Mouse (Mus musculus) forebrain, embryonic 13.5 days (tissue): ENCODE measurements at regions not wholly inside any gene's neighbourhood (a gene's known extent, or its start where the extent isn't known, plus 50 kb on each side); places are given as distances from the start of the nearest gene placed in this dataset.
A peak's percentile ranks its signal among the peaks of the same experiment; 100 is the strongest.

Source experiments
- ATAC-seq: fragments of 200-750 bp; cut with Nextera tagmentation; 2 replicates; pipeline ENCODE4 v1.8.0; 2017
- H3K27ac ChIP-seq: fragments of 300-500 bp; sonication (generic); 2 replicates; pipeline ENCODE4 v1.5.1; 2015; ENCODE audit warnings: inconsistent platforms, mild to moderate bottlenecking, moderate library complexity
- H3K27me3 ChIP-seq: fragments of 300-500 bp; sonication (generic); 2 replicates; pipeline ENCODE4 v1.6.1; 2015; ENCODE audit warnings: mild to moderate bottlenecking, inconsistent platforms
- H3K36me3 ChIP-seq: fragments of 300-500 bp; sonication (generic); 2 replicates; pipeline ENCODE4 v1.6.1; 2015; ENCODE audit warnings: mild to moderate bottlenecking, inconsistent platforms; ENCODE audit not compliant: poor library complexity, severe bottlenecking
- H3K4me1 ChIP-seq: fragments of 300-500 bp; sonication (generic); 2 replicates; pipeline ENCODE4 v1.6.1; 2015; ENCODE audit warnings: inconsistent platforms
- H3K4me2 ChIP-seq: fragments of 300-500 bp; sonication (generic); 2 replicates; pipeline ENCODE4 v1.6.1; 2015; ENCODE audit warnings: inconsistent platforms, mild to moderate bottlenecking, moderate library complexity
- H3K4me3 ChIP-seq: fragments of 300-500 bp; sonication (generic); 2 replicates; pipeline ENCODE4 v1.5.1; 2015; ENCODE audit warnings: mild to moderate bottlenecking, inconsistent platforms
- H3K9ac ChIP-seq: fragments of 300-500 bp; sonication (generic); 2 replicates; pipeline ENCODE4 v1.6.1; 2015; ENCODE audit warnings: mild to moderate bottlenecking, inconsistent platforms
- H3K9me3 ChIP-seq: fragments of 300-500 bp; sonication (generic); replicated peaks from 2 replicates; pipeline ENCODE4 v1.6.1; 2016; ENCODE audit warnings: inconsistent platforms
- WGBS: fragments of 180-500 bp; shearing (Covaris S2); methylation state at CpG from one replicate; pipeline ENCODE4 v1.1.7; 2015; 5-methylcytosine and 5-hydroxymethylcytosine counted together

DNA sequence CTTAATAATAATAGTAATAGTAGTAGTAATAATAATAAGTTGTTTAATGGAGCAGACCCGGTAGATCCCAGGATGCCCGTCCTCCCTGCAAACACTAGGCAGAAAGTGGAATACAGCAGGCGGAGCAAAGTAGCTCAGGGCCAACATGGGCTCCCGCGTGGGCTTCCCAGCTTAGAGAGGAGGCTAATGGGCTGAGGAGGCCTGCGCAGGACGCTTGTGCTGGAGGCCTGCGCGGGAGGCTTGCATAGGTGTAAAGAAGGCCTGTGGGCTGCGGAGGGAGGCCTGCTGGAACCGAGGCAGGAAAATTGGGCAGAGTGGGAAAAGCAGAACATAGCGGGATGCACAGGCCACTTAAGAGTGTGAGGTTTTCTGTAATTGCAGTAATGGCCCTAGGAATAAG, 365.4 kb downstream of the Etnk1 start:
- no peak overlapping the region for H3K9ac ChIP-seq
- peaks cover 3% of the 10 kb centered on the region; the same call in 1 of the 2 replicates for H3K9me3 ChIP-seq
- WGBS: 93% methylated on average over 12 of the region's 12 CpGs
- H3K27ac ChIP-seq: no peak overlapping the region
- H3K4me2 ChIP-seq: no peak overlapping the region
- peaks cover 3% of the 10 kb centered on the region; the same call in 1 of the 2 replicates for H3K27me3 ChIP-seq
- ATAC-seq: no peak
- peaks cover 15% of the 10 kb centered on the region for H3K4me1 ChIP-seq
- no peaks in the 10 kb centered on the region for H3K36me3 ChIP-seq
- H3K4me3 ChIP-seq: no peak overlapping the region

DNA sequence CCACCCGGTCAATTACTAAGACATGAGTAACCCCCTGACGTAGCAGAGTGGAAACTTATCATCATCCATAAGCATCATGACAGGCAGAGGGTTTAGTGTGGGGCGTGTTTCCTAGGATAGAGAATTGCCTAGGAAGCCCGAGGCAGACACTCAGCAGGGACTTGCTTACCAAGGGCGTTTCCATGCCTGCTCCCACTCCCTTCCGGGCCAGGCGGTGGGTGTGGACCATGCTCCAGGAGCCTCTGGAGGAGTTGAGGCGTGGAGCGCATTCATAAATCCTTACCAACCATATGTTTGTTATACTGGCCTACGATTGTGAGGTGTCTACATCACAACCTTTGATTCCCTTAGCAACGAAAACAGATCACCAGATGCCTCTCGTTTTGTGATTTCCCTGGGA, 368.2 kb downstream of the Etnk1 start:
- Histone ChIP-seq H3K9ac (no peak overlapping the region), H3K36me3 (no peaks in the 10 kb centered on the region), H3K4me1 (peaks cover 14% of the 10 kb centered on the region), H3K27me3 (peaks cover 3% of the 10 kb centered on the region; the same call in 1 of the 2 replicates), H3K27ac (no peak overlapping the region), H3K4me2 (no peak overlapping the region), H3K4me3 (no peak overlapping the region), H3K9me3 (no peaks in the 10 kb centered on the region)
- ATAC-seq: no peak
- 90% methylated on average over 12 of the region's 12 CpGs for WGBS

DNA sequence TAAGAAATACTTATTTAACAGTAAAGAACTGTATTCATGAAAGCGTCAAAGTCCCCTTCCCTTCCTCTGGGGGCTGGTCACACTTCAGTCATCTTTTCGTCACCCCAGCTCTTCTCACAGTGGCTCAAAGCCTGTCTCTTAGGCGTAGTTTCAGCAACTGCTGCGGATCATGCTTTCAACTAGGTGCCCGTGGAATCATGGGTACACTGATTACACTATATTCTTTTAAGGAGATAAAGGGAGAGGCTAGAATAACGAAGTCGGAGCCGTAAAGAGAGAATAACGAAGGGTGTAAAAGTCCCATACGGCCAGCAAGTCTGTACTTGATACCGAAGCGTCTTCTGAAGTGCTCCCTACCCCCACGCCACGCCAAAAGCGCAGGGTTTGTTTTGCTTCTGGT, 368.7 kb downstream of the Etnk1 start:
- ATAC-seq: no peak
- peaks cover 3% of the 10 kb centered on the region; the same call in 1 of the 2 replicates for H3K27me3 ChIP-seq
- WGBS: 63% methylated on average over 15 of the region's 15 CpGs
- no peaks in the 10 kb centered on the region for H3K9me3 ChIP-seq
- no peaks in the 10 kb centered on the region for H3K36me3 ChIP-seq
- no peak overlapping the region for H3K27ac ChIP-seq
- no peak overlapping the region for H3K9ac ChIP-seq
- peaks cover 9% of the 10 kb centered on the region for H3K4me1 ChIP-seq
- no peak overlapping the region for H3K4me3 ChIP-seq
- 0 out of 2 replicates have a peak overlapping the region, but pooled peaks have one; percentile 3 for H3K4me2 ChIP-seq

DNA sequence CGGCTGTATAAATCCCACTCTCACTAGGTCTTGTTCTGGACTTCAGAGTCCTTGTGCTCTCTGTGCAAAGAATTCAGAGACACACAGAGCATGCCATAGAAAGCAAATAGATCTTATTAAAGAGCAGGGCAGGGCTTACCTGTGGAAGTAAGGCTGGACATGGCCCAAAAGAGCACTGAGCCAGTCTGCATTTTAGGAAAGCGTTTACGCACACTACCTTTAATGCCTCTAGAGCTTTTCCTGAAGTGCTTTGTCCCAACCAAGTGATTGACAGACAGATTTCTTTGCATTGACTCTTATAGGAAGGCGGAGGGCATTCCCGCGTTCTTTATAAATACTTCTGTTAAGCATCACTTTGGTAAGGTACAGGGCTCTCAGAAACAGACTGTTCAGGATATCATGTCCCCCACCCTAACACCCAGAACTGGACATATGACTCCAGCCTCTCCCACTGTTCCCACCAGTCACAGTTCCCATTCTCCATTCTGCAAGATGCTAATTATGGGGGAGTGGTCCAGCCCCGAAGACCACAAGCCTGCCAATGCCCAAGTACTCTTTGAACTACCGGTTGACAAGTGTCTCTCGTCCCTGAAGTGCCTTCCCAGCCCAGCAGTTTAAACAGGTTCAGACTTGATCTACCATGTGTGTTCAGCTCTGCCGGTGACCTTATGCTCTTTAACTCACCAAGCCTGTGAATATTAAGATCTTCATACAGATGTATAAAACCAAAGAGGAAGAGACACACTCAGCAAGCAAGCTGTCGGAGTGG, 369.7 kb downstream of the Etnk1 start:
- Histone ChIP-seq H3K27ac (no peak overlapping the region), H3K4me3 (no peak overlapping the region), H3K9me3 (no peaks in the 10 kb centered on the region), H3K4me1 (no peaks in the 10 kb centered on the region), H3K36me3 (no peaks in the 10 kb centered on the region), H3K27me3 (peaks cover 3% of the 10 kb centered on the region; the same call in 1 of the 2 replicates), H3K9ac (no peak overlapping the region), H3K4me2 (no peak overlapping the region)
- no peak for ATAC-seq
- WGBS: 84% methylated on average over 11 of the region's 11 CpGs

DNA sequence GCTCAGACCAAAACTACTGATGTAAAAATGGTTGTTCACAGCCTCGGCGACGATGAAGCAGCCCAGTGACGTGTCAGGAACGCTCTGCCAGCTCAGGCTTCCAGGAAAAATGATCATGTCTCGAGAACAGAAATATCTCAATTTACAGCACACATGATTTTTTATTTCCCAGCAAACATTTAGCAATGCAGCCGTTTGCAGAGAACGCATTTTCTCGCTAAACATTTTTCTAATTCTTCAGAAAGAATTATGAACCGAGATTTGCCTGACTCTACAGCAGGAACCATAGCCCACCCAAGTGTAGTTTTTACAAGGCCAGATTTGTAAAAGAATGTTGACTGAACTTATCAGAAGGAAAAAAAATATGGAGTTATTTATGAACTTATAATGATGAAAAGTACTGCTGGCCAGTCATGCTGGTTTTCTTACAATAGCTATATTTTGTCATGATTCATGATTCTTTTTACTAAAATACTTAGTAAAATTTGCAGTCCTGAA, 380.4 kb downstream of the Etnk1 start:
- H3K27ac ChIP-seq: no peak overlapping the region
- no peak overlapping the region for H3K4me3 ChIP-seq
- no peaks in the 10 kb centered on the region for H3K4me1 ChIP-seq
- WGBS: 92% methylated on average over 10 of the region's 10 CpGs
- no peaks in the 10 kb centered on the region for H3K27me3 ChIP-seq
- no peaks in the 10 kb centered on the region for H3K9me3 ChIP-seq
- ATAC-seq: no peak
- no peaks in the 10 kb centered on the region for H3K36me3 ChIP-seq
- H3K9ac ChIP-seq: no peak overlapping the region
- no peak overlapping the region for H3K4me2 ChIP-seq

DNA sequence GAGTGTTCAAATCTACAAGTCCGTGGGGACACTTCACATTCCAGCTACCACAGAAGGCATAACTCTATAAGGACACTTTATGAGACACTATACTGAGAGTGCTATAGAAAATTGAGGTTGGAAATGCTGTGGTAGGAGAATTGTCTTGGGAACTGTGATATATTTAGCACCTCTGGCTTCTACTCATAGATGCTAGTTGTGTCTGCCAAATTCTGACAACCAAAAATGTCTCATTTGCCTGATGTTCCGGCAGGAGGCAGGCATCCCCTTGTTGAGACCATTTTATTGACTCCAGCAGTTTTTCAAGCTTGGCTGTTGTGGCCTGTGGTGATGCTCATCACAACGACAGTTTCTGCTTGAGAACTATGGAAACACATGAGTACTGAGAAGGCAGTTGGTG, 387.9 kb downstream of the Etnk1 start:
- 88% methylated on average over 3 of the region's 3 CpGs for WGBS
- ATAC-seq: no peak
- Histone ChIP-seq H3K4me2 (no peak overlapping the region), H3K4me1 (0 out of 2 replicates have a peak, but pooled peaks cover 3% of the 10 kb centered on the region), H3K9ac (no peak overlapping the region), H3K9me3 (no peaks in the 10 kb centered on the region), H3K27me3 (no peaks in the 10 kb centered on the region), H3K36me3 (no peaks in the 10 kb centered on the region), H3K4me3 (no peak overlapping the region), H3K27ac (no peak overlapping the region)

DNA sequence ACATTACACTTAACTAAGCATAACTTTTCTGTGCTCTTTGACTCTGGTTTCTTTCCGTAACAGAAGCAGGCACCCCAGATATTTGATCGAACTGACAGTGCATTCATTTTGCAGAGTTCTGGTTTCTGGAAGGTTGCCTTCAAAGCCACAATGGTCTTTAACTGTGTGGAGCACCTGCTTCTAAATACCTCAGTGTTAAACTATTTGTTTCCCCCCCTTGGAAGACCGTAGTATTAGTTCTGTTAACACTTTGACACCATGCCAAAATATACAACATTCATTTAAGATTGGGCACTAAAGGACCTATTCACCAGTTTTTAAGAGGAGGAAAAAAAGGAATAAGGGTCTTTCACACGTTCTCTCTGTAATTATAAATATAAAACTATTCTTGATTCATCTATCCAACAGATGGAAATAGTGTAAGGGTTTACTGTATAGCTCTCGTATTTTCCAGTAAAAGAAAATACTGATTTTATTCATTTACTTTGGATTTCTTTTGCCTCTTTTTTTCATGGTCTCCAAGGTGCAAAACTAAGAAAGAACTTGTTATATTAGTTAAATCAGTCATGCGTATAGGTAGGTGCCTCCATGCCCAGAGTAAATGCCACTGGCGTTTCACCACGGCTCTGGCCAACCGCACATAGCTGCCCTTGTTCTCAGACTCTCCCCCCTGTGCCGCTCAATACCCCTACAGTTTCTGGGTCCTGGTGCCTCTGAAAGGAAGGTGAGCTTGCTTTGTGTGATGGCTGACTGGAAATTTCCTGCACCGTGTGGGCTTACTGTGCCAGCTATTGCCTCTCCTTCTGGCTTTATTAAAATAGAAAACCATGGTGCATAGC, 391.2 kb downstream of the Etnk1 start:
- ATAC-seq: no peak
- Histone ChIP-seq H3K4me1 (0 out of 2 replicates have a peak, but pooled peaks cover 3% of the 10 kb centered on the region), H3K27ac (no peak overlapping the region), H3K9me3 (no peaks in the 10 kb centered on the region), H3K4me3 (no peak overlapping the region), H3K36me3 (no peaks in the 10 kb centered on the region), H3K9ac (no peak overlapping the region), H3K27me3 (no peaks in the 10 kb centered on the region), H3K4me2 (no peak overlapping the region)
- 62% methylated on average over 11 of the region's 11 CpGs for WGBS

DNA sequence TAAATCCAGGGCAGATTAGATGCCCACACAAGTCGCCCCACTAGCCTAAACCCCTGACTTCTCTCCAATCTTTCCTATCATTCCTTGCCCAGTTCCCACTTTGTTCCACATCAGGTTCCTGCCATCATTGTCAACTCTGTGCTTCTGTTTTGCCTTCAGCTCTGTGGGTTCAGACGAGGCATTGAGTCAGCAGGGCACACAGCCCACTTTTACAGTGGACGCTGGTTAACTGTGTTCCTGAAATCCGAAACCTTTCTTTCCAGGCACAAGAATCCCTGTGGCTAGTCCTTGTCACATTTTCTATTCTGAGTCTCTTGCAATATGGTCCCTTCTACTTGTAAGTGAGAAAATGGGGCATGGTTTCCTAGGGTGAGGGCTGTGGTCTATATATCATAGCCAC, 392.3 kb downstream of the Etnk1 start:
- no peaks in the 10 kb centered on the region for H3K36me3 ChIP-seq
- 63% methylated on average over 4 of the region's 4 CpGs for WGBS
- no peak for ATAC-seq
- no peak overlapping the region for H3K9ac ChIP-seq
- 0 out of 2 replicates have a peak, but pooled peaks cover 3% of the 10 kb centered on the region for H3K4me1 ChIP-seq
- no peaks in the 10 kb centered on the region for H3K27me3 ChIP-seq
- H3K9me3 ChIP-seq: no peaks in the 10 kb centered on the region
- H3K27ac ChIP-seq: no peak overlapping the region
- no peak overlapping the region for H3K4me3 ChIP-seq
- H3K4me2 ChIP-seq: no peak overlapping the region

DNA sequence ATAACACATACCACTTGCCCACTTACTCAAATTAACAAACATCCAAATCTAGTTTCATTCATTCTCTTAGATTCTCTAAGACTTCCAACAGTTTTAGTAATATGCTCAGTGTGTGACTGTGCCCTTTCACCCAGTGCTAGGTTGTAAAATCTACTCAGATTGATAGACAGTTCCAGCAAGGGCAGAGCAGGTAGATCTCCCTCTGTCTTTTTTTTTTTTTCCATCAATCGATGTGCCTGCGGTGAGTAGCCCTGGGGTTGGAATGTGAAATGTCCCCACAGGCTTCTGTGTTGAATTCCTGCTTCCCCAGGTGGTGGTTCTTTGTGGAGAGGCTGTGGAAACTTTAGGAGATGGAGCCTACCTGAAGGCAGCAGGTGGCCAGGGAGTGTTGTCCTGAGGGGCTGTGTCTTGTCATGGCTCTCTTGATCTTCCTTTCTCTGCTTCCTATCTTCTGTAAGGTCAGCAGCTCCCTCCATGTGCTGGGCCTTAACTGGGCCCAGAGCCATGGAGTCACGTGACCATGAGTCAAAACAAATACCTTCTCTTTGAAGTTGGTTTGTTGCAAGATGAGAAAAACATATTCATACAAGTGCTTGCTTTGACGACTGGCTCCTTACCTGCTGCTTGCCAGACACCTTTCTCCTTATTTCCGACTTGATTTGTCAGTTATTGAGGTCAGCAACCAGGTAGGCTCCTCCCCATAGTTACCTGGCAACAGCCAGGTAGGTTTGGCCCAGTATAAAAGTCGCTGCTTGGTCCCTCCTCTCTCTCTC, 394.5 kb downstream of the Etnk1 start:
- Histone ChIP-seq H3K27me3 (no peaks in the 10 kb centered on the region), H3K4me1 (0 out of 2 replicates have a peak, but pooled peaks cover 3% of the 10 kb centered on the region), H3K9me3 (no peaks in the 10 kb centered on the region), H3K36me3 (no peaks in the 10 kb centered on the region), H3K4me3 (no peak overlapping the region), H3K4me2 (no peak overlapping the region), H3K27ac (no peak overlapping the region), H3K9ac (no peak overlapping the region)
- ATAC-seq: no peak
- WGBS: 77% methylated on average over 6 of the region's 6 CpGs

DNA sequence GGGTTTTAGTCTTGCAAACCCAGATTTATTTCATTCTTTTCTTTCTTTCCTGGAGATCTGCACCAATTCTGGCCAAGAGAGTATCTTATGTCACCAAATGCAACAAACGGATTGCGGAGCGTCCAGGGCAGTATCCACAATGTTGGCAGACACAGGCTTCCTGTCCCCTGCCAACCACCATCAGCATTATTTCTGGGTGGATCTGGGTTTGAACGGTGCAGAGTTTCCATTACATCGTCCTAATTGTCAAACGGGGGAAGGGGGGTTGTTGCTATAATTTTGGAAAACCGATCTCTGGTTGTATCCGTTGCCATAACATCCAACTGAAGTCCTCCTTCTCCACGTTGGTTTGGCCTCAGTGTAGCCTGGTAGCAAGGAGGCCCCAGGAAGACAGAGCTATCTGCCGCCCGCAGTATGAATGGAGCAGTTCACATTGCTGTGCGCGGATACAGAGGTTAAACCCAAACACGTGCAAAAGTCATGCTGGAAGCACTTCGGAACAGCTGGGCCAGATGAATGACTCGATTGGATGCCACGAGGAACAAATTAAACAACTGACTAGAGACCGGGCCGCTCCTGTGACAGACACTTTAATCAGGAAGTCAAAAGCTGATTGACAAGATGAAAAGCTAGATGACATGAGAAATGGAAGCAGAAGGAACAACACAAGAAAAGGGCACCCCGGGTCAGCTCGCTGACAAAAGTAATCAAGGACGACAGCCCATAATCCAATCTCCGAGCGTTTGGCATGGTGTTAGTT, 404.5 kb downstream of the Etnk1 start:
- no peak for ATAC-seq
- H3K27me3 ChIP-seq: no peaks in the 10 kb centered on the region
- no peak overlapping the region for H3K4me2 ChIP-seq
- WGBS: 81% methylated on average over 24 of the region's 24 CpGs
- H3K9me3 ChIP-seq: no peaks in the 10 kb centered on the region
- no peak overlapping the region for H3K9ac ChIP-seq
- H3K36me3 ChIP-seq: no peaks in the 10 kb centered on the region
- no peak overlapping the region for H3K27ac ChIP-seq
- H3K4me3 ChIP-seq: no peak overlapping the region
- H3K4me1 ChIP-seq: no peaks in the 10 kb centered on the region

DNA sequence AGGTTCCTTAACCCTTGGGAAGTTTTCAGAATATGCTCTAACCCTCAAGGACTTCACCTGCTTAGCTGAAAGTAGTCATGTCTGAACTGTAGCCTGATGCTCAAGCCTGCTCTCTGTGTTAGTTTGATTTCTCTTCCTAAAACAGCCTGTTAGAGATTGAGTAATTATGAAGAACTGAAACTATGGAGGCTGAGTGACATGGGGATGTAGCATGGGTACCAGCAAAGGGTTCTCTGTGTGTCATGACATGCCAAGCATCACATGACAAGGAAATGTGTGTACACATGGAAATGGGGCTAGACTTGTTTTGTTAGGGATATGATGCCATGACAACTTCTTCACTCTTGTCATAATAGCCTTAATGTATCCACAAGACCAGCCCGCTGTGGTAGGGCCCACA, 412.2 kb downstream of the Etnk1 start:
- Histone ChIP-seq H3K36me3 (no peaks in the 10 kb centered on the region), H3K27ac (no peak overlapping the region), H3K9ac (no peak overlapping the region), H3K27me3 (no peaks in the 10 kb centered on the region), H3K9me3 (no peaks in the 10 kb centered on the region), H3K4me1 (no peaks in the 10 kb centered on the region), H3K4me3 (no peak overlapping the region), H3K4me2 (no peak overlapping the region)
- ATAC-seq: no peak
- WGBS: 89% methylated on average over 1 of the region's 1 CpGs
